Mouse (Mus musculus) intestine, embryonic 15.5 days (tissue): ENCODE data around the gene Tbx10. TPM values are rescaled to one million over a fixed set of nuclear protein-coding genes. Genes with fewer than 3 reads are reported as not detected.
"Not testable (repeated sequence)": the region's sequence is repeated elsewhere in the genome, so short reads cannot be mapped to it uniquely, and the experiment has no call there.

Source experiments
- ATAC-seq: fragments of 200-750 bp; cut with Nextera tagmentation; 2 replicates; pipeline ENCODE4 v1.8.0; 2017; ENCODE audit warnings: moderate TSS enrichment, moderate library complexity
- H3K27ac ChIP-seq: fragments of 300-500 bp; sonication (generic); 2 replicates; pipeline ENCODE4 v1.5.1; 2015; ENCODE audit warnings: mild to moderate bottlenecking, inconsistent platforms
- H3K27me3 ChIP-seq: fragments of 300-500 bp; sonication (generic); replicated peaks from 2 replicates; pipeline ENCODE4 v1.6.1; 2015; ENCODE audit warnings: inconsistent platforms
- H3K36me3 ChIP-seq: fragments of 300-500 bp; sonication (generic); 2 replicates; pipeline ENCODE4 v1.6.1; 2015; ENCODE audit warnings: inconsistent platforms
- H3K4me1 ChIP-seq: fragments of 300-500 bp; sonication (generic); replicated peaks from 2 replicates; pipeline ENCODE4 v1.6.1; 2015; ENCODE audit warnings: inconsistent platforms
- H3K4me2 ChIP-seq: fragments of 300-500 bp; sonication (generic); replicated peaks from 2 replicates; pipeline ENCODE4 v1.6.1; 2015; ENCODE audit warnings: mild to moderate bottlenecking, inconsistent platforms
- H3K4me3 ChIP-seq: fragments of 300-500 bp; sonication (generic); replicated peaks from 2 replicates; pipeline ENCODE4 v1.5.1; 2015; ENCODE audit warnings: inconsistent platforms
- H3K9ac ChIP-seq: fragments of 300-500 bp; sonication (generic); 2 replicates; pipeline ENCODE4 v1.6.1; 2015; ENCODE audit warnings: inconsistent platforms
- H3K9me3 ChIP-seq: fragments of 300-500 bp; sonication (generic); 2 replicates; pipeline ENCODE4 v1.6.1; 2016; ENCODE audit warnings: inconsistent platforms
- WGBS: fragments of 180-500 bp; shearing (Covaris S2); methylation state at CpG from one replicate; pipeline ENCODE4 v1.1.7; 2015; 5-methylcytosine and 5-hydroxymethylcytosine counted together
- polyA plus RNA-seq: library from polyadenylated mRNA; unstranded; fragments of >200 nt; fragmentation: Nextera tagmentation; extraction: Ambion mirVana; gene quantifications from 2 replicates; pipeline ENCODE4 v1.2.1, GENCODE M21; 2015

The Tbx10 gene
- polyA plus RNA-seq, 1 experiment from 2014 or later, result 0.38 TPM

DNA sequence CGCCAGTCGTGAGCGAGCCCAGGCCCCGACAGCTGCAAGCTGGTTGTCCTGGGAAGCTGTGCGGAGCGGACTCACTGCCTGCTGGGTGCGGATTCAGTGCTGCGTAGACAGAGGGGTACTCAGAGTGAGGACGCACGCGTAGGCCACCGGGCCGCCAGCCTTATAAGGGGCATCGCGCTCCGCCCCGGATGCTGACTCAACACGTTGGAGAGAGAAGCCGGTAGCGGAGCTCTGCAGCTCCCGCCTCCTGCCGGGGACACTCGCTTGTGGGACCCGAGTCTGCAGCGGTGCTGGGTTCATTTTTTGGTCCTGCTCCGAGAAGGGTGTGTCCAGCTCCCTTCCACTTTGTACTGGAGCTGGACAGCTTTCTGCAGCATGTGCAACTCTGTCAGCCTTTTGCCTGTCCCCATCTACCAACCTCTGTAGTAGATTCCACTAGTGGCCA is 45.3 kb downstream of the Tbx10 start, which contains the start of gene Gstp1:
TSS of gene Gstp1 (minus strand) at position 198 of the 445 bp plus-strand sequence.
- H3K9ac ChIP-seq, result peak within 1 kb of the TSS; percentile 84
- H3K4me1 ChIP-seq, result peaks cover 23% of the 10 kb centered on the region
- peak within 1 kb of the TSS; percentile 80 for H3K4me2 ChIP-seq
- no peaks in the 10 kb centered on the region for H3K27me3 ChIP-seq
- under 1% methylated on average over 26 of the region's 26 CpGs for WGBS
- H3K27ac ChIP-seq, result peak within 1 kb of the TSS; percentile 89
- ATAC-seq, result peak; percentile 81
- H3K9me3 ChIP-seq, result no peaks in the 10 kb centered on the region
- peak within 1 kb of the TSS; percentile 76 for H3K4me3 ChIP-seq
- H3K36me3 ChIP-seq, result no peaks in the 10 kb centered on the region

DNA sequence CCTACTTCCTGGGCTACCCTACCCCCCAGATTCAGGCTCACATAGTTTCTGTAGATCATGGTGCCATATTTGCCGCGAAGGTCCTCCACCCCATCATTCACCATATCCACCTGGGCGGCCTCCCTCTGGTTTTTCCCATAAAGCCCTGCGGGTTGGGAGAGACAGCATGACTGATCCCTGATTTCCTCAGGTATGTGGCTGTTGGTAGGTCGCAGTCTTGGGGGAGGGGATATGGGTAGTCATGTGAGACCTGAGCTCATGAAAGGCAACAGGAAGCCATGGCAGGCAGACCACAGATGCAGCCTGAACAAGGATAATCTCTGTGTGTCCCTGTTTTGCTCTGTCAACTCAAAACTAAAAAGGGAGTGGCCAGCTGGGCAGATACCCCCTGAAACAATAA is 48.4 kb downstream of the Tbx10 start:
- WGBS, result 90% methylated on average over 5 of the region's 5 CpGs
- not testable (repeated sequence) for ATAC-seq, H3K4me2 ChIP-seq

DNA sequence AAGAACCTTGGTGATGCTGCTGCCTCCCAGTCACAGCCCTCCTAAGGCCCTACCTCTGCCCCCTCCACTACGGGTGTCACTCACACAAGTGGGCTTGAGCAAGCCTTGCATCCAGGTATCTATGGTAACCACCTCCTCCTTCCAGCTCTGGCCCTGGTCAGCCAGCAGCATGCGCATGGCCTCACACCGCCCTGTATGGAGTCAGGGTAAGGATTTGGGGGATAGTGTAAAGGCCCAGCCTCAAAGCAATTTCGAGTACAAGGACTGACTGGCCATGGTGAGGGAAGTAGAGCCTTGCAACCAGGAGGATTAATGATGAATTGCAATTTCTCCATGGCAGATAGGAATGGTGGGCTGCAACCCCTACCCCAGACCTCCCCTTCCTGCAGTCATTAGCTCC is 48.9 kb downstream of the Tbx10 start:
- H3K9ac ChIP-seq, H3K4me3 ChIP-seq, H3K36me3 ChIP-seq, H3K9me3 ChIP-seq, H3K27ac ChIP-seq, H3K27me3 ChIP-seq, ATAC-seq: not testable (repeated sequence)
- 88% methylated on average over 3 of the region's 4 CpGs for WGBS
- peaks cover 17% of the 10 kb centered on the region for H3K4me1 ChIP-seq
- H3K4me2 ChIP-seq, result 0 out of 2 replicates have a peak overlapping the region, but pooled peaks have one; percentile 17

More for the DNA sequence above, 48.4 kb downstream of the Tbx10 start:
- not testable (repeated sequence) for H3K9me3 ChIP-seq, H3K27me3 ChIP-seq, H3K27ac ChIP-seq, H3K36me3 ChIP-seq, H3K4me3 ChIP-seq, H3K9ac ChIP-seq
- peaks cover 19% of the 10 kb centered on the region for H3K4me1 ChIP-seq

DNA sequence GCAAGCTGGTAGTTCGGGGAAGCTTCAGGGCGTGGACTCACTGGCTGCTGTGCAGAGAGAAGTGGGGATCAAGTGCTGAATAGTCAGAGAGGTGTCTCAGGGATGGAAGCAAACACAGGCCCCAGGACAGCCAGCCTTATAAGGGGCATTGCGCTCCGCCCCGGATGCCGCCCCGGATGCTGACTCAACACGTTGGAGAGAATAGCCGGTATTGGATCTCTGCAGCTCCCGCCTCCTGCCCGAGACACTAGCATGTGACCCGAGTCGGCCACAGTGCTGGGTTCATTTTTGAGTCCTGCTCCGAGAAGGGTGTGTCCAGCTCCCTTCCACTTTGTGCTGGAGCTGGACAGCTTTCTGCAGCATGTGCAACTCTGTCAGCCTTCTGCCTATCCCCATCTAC is 49.6 kb downstream of the Tbx10 start:
- Histone ChIP-seq H3K9me3 (no peaks in the 10 kb centered on the region), H3K27me3 (no peaks in the 10 kb centered on the region), H3K4me2 (0 out of 2 replicates have a peak overlapping the region, but pooled peaks have one; percentile 17), H3K27ac (no peak overlapping the region), H3K9ac (no peak overlapping the region; the same call in 1 of the 2 replicates), H3K4me3 (no peak overlapping the region), H3K4me1 (peaks cover 14% of the 10 kb centered on the region), H3K36me3 (no peaks in the 10 kb centered on the region)
- WGBS, result 58% methylated on average over 14 of the region's 14 CpGs
- ATAC-seq, result 0 out of 2 replicates have a peak, but pooled peaks have one; percentile 8

DNA sequence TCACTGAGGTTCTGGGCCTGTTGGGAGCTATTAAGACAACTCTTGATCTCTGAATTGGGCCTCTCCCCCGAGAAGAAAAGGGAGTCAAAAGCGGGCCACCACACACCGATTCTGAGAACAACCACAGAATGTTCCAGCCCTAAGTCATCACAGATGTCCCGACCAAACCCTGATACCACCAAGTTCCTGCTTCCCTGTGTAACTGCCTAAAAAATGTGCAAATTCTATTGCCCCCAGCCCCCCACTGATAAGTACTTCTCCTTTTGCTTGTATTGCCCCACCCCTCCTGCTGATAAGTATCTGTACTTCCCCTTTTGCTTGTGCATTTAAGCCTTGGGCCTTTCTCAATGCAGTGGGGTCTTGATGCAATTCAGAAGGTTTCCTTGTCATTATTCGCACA is 51.6 kb downstream of the Tbx10 start:
- not testable (repeated sequence) for H3K4me1 ChIP-seq, H3K27ac ChIP-seq, H3K27me3 ChIP-seq, H3K4me3 ChIP-seq, H3K4me2 ChIP-seq, H3K9ac ChIP-seq, H3K36me3 ChIP-seq, H3K9me3 ChIP-seq, ATAC-seq
- WGBS, result 91% methylated on average over 5 of the region's 5 CpGs

DNA sequence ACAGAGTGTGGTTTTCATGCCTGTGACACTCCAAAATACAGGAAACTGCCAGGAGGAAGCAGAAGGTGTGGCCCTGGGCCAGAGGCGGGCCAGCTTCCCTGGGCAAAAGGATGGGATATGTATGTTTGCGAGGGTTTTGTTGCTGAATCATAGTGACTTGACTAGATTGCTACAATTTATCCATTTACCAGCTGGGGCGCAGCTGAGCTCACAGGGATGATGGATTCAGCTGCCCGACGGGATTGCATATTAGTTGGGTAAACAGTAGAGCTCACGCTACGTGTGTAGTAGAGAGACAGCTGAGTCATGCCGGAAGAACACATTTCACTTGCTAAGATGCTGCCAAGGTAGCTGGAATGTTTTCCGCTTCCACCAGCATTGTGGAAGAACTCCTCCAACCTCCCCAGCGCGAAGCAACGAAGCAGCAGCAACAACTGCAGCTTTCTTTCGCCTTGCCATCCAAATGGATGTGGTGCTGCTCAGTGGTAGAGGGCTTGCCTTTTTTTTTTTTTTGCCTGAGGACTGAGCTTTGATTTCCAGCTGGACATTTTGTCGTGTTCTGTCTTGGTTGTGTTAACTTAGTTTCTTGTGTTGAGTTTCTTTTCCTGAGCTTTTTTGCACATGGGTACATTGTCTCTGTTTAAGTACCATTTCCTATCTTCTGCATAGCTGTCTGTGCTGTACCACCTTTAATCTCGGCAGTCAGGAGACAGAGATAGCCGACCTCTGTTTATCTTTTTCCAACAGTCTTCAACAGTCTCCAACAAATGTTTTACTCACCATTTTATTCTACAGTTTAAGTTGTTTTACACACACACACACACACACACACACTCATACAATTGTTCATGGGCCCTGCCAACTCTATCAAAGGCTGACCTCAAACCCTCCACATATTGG is 53.7 kb downstream of the Tbx10 start, which contains the start of gene Gstp2:
TSS of gene Gstp2 (minus strand) at position 58 of the 900 bp plus-strand sequence.
- H3K9ac ChIP-seq, result no peak within 1 kb of the TSS; the same call in 1 of the 2 replicates
- no peak within 1 kb of the TSS for H3K4me3 ChIP-seq
- WGBS, result 24% methylated on average over 16 of the region's 16 CpGs
- H3K9me3 ChIP-seq, result no peaks in the 10 kb centered on the region
- no peaks in the 10 kb centered on the region for H3K36me3 ChIP-seq
- peaks cover 8% of the 10 kb centered on the region for H3K4me1 ChIP-seq
- H3K27ac ChIP-seq, result peak within 1 kb of the TSS; percentile 88
- H3K4me2 ChIP-seq, result peak within 1 kb of the TSS; percentile 46
- peak; percentile 81 for ATAC-seq
- H3K27me3 ChIP-seq, result no peaks in the 10 kb centered on the region

DNA sequence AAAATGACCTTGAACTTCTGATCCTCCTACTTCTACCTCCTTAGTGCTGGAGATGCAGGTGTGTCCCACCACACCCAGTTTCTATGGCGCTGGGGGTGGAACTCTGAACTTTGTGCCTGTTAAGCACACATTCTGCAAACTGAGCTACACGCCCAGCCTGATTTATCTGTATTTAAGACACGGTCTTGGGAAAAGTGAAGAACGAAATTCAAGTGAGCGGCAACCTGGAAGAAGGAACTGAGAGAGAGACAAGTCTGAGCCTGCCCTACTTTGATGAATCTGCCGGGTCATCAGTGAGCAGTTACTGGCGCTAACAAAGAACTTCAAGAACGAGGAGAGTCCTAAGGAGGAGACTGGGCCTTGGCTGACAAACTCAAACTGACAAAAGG is 54.3 kb downstream of the Tbx10 start:
- Histone ChIP-seq H3K36me3 (no peaks in the 10 kb centered on the region), H3K4me1 (peaks cover 8% of the 10 kb centered on the region), H3K4me3 (no peak overlapping the region), H3K27me3 (no peaks in the 10 kb centered on the region), H3K9me3 (no peaks in the 10 kb centered on the region), H3K4me2 (peak overlapping the region; percentile 46; the same call in 1 of the 2 replicates), H3K9ac (no peak overlapping the region), H3K27ac (peak overlapping the region; percentile 88)
- WGBS, result 58% methylated on average over 8 of the region's 8 CpGs
- ATAC-seq, result peak; percentile 82

DNA sequence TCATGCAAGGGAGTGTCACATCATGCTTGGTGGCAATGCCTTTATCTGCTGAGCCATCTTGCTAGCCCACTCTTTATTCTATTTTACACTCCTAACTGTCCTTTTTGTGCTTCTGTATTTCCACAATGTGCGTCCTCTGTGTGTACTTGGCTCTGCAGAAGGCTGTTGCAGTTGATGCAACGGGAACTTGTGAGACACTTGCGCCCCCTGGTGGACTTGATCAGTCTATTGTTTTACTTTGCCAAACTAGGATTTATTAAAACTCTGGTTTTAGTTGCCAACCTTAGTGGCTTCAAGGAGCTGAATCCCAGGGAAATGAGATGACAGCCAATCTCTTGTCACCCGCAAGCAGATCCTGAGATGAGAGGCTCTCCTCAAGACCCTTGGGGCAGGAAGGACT is 55.3 kb downstream of the Tbx10 start:
- Histone ChIP-seq H3K9me3 (no peaks in the 10 kb centered on the region), H3K36me3 (no peaks in the 10 kb centered on the region), H3K9ac (no peak overlapping the region), H3K4me3 (no peak overlapping the region), H3K27ac (no peak overlapping the region), H3K4me1 (peaks cover 8% of the 10 kb centered on the region), H3K27me3 (no peaks in the 10 kb centered on the region), H3K4me2 (no peak overlapping the region)
- WGBS, result 21% methylated on average over 4 of the region's 4 CpGs
- no peak for ATAC-seq

DNA sequence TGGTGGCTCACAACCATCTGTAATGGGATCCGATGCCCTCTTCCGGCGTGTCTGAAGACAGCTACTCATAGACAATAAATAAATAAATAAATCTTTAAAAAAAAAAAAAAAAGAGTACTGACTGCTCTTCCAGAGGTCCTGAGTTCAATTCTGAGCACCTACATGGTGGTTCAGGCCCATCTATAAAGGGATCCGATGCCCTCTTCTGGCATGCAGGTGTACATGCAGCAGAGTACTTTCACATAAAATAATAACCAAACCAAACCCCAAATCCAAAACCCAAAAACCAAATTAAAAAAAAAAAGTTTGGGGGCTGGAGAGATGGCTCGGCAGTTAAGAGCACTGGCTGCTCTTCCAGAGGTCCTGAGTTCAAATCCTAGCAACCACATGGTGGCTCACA is 56.5 kb downstream of the Tbx10 start:
- ATAC-seq, H3K9me3 ChIP-seq, H3K4me2 ChIP-seq, H3K27me3 ChIP-seq, H3K4me1 ChIP-seq, H3K27ac ChIP-seq, H3K4me3 ChIP-seq, H3K36me3 ChIP-seq, H3K9ac ChIP-seq: not testable (repeated sequence)
- WGBS, result 83% methylated on average over 5 of the region's 5 CpGs

Other genes starting within 250 kb of the Tbx10 start
- gene Kmt5b, start 225.3 kb upstream of the Tbx10 start, polyA plus RNA-seq, result 21.8 and 22.0 TPM in 2 replicates
- 63.3 and 68.5 TPM in 2 replicates for gene Chka, start 141.0 kb upstream of the Tbx10 start, polyA plus RNA-seq
- gene Tcirg1, start 85.6 kb upstream of the Tbx10 start, polyA plus RNA-seq, result 50.9 and 56.3 TPM in 2 replicates
- 342 and 413 TPM in 2 replicates for gene Ndufs8, start 80.0 kb upstream of the Tbx10 start, polyA plus RNA-seq
- gene Aldh3b1, start 62.9 kb upstream of the Tbx10 start, polyA plus RNA-seq, result 2.3 and 2.4 TPM in 2 replicates
- gene Unc93b1, start 57.6 kb upstream of the Tbx10 start, polyA plus RNA-seq, result 20.2 and 21.8 TPM in 2 replicates
- gene Aldh3b3, start 34.1 kb upstream of the Tbx10 start, polyA plus RNA-seq, result not detected in 2 replicates
- gene Aldh3b2, start 20.4 kb upstream of the Tbx10 start, polyA plus RNA-seq, result 0.78 and 0.84 TPM in 2 replicates
- 12.8 and 14.2 TPM in 2 replicates for gene Acy3, start 6.2 kb upstream of the Tbx10 start, polyA plus RNA-seq
- 33.8 and 35.9 TPM in 2 replicates for gene Nudt8, start 7.8 kb downstream of the Tbx10 start, polyA plus RNA-seq
- 2.1 and 2.6 TPM in 2 replicates for gene Gm49405, start 7.9 kb downstream of the Tbx10 start, polyA plus RNA-seq
- gene Doc2g, start 10.6 kb downstream of the Tbx10 start, polyA plus RNA-seq, result 2.8 and 3.8 TPM in 2 replicates
- gene Ndufv1, start 20.1 kb downstream of the Tbx10 start, polyA plus RNA-seq, result 241 and 274 TPM in 2 replicates
- 973 and 1,014 TPM in 2 replicates for gene Gstp1, start 45.2 kb downstream of the Tbx10 start, polyA plus RNA-seq
- gene Gstp2, start 53.3 kb downstream of the Tbx10 start, polyA plus RNA-seq, result 24.3 and 35.8 TPM in 2 replicates
- 6.9 and 9.2 TPM in 2 replicates for gene Gstp3, start 66.8 kb downstream of the Tbx10 start, polyA plus RNA-seq
- 1.7 and 2.8 TPM in 2 replicates for gene Cabp2, start 88.8 kb downstream of the Tbx10 start, polyA plus RNA-seq
- 127 and 147 TPM in 2 replicates for gene Cdk2ap2, start 104.4 kb downstream of the Tbx10 start, polyA plus RNA-seq
- gene Pitpnm1, start 107.2 kb downstream of the Tbx10 start, polyA plus RNA-seq, result 13.8 and 20.9 TPM in 2 replicates
- gene Aip, start 133.1 kb downstream of the Tbx10 start, polyA plus RNA-seq, result 75.0 and 80.7 TPM in 2 replicates
- gene Gpr152, start 147.0 kb downstream of the Tbx10 start, polyA plus RNA-seq, result not detected in 2 replicates
- gene Cabp4, start 151.3 kb downstream of the Tbx10 start, polyA plus RNA-seq, result 0.09 and 0.19 TPM in 2 replicates
- gene Coro1b, start 155.9 kb downstream of the Tbx10 start, polyA plus RNA-seq, result 207 and 214 TPM in 2 replicates
- 3.9 and 5.4 TPM in 2 replicates for gene Ptprcap, start 160.9 kb downstream of the Tbx10 start, polyA plus RNA-seq
- 40.7 and 41.9 TPM in 2 replicates for gene Rps6kb2, start 170.6 kb downstream of the Tbx10 start, polyA plus RNA-seq
- 1.7 and 2.0 TPM in 2 replicates for gene Carns1, start 182.7 kb downstream of the Tbx10 start, polyA plus RNA-seq
- gene Tbc1d10c, start 198.5 kb downstream of the Tbx10 start, polyA plus RNA-seq, result 3.5 TPM in 2 replicates
- gene Ppp1ca, start 199.3 kb downstream of the Tbx10 start, polyA plus RNA-seq, result 757 and 779 TPM in 2 replicates
- 29.3 and 30.5 TPM in 2 replicates for gene Rad9a, start 208.9 kb downstream of the Tbx10 start, polyA plus RNA-seq
- 5.7 and 5.9 TPM in 2 replicates for gene Clcf1, start 221.5 kb downstream of the Tbx10 start, polyA plus RNA-seq
- not detected in 2 replicates for gene AC109138.7, start 221.6 kb downstream of the Tbx10 start, polyA plus RNA-seq
- 35.0 and 40.8 TPM in 2 replicates for gene Pold4, start 239.1 kb downstream of the Tbx10 start, polyA plus RNA-seq